Mouse (Mus musculus) myocyte (in vitro differentiated cells): ENCODE measurements around the gene Gm20388. TPM values are rescaled to one million over a fixed set of nuclear protein-coding genes. Genes with fewer than 3 reads are reported as not detected.

Source experiments
- H3K27me3 ChIP-seq: one replicate; pipeline ENCODE4 v1.6.1; 2011; ENCODE audit not compliant: control insufficient read depth, insufficient read depth, insufficient read length
- H3K36me3 ChIP-seq: one replicate; pipeline ENCODE4 v1.6.1; 2011; ENCODE audit not compliant: control insufficient read depth, insufficient read depth
- H3K4me2 ChIP-seq: one replicate; pipeline ENCODE4 v1.6.1; 2011; ENCODE audit warnings: low read depth, control low read depth
- H3K4me3 ChIP-seq: one replicate; pipeline ENCODE4 v1.5.1; 2011; ENCODE audit warnings: mild to moderate bottlenecking, control low read depth, moderate library complexity
- H3K79me2 ChIP-seq: one replicate; pipeline ENCODE4 v1.6.1; 2011; ENCODE audit not compliant: control insufficient read depth, insufficient read depth
- H3ac ChIP-seq: one replicate; pipeline ENCODE4 v1.6.1; 2011; ENCODE audit not compliant: control insufficient read depth, insufficient read length
- CEBPB ChIP-seq: IDR thresholded peaks from 2 replicates; pipeline ENCODE4 v1.6.1; 2011; ENCODE audit warnings: mild to moderate bottlenecking, moderate library complexity; ENCODE audit not compliant: poor library complexity, insufficient read depth, severe bottlenecking
- E2F4 ChIP-seq: IDR thresholded peaks from one replicate; pipeline ENCODE4 v1.6.1; 2011; ENCODE audit warnings: mild to moderate bottlenecking, control low read depth, moderate library complexity; ENCODE audit not compliant: insufficient read depth
- MAX ChIP-seq: IDR thresholded peaks from one replicate; pipeline ENCODE4 v1.6.1; 2011; ENCODE audit warnings: low read depth, mild to moderate bottlenecking, control low read depth
- MYOD1 ChIP-seq, 3 experiments: IDR thresholded peaks; one replicate each; pipeline ENCODE4 v1.6.1; 2011; ENCODE audit warnings: control low read depth in 2 of 3, low read depth in 2 of 3, mild to moderate bottlenecking in 2 of 3, moderate library complexity in 1 of 3; ENCODE audit not compliant: insufficient read length in 2 of 3, control insufficient read depth in 1 of 3
- MYOG ChIP-seq, 3 experiments: IDR thresholded peaks; one replicate each; pipeline ENCODE4 v1.6.1; 2011; ENCODE audit warnings: control low read depth in 2 of 3, low read depth in 2 of 3, mild to moderate bottlenecking in 2 of 3; ENCODE audit not compliant: insufficient read length in 2 of 3, control insufficient read depth in 1 of 3, insufficient read depth in 1 of 3
- POLR2A ChIP-seq: IDR thresholded peaks from one replicate; pipeline ENCODE4 v1.6.1; 2011; ENCODE audit warnings: low read depth, mild to moderate bottlenecking, control low read depth, moderate library complexity; ENCODE audit not compliant: insufficient read length
- POLR2AphosphoS2 ChIP-seq: IDR thresholded peaks from one replicate; pipeline ENCODE4 v1.6.1; 2011; ENCODE audit warnings: low read depth, control low read depth; ENCODE audit not compliant: insufficient read length
- REST ChIP-seq: IDR thresholded peaks from one replicate; pipeline ENCODE4 v1.6.1; 2011; ENCODE audit warnings: mild to moderate bottlenecking, control low read depth, moderate library complexity; ENCODE audit not compliant: insufficient read depth, insufficient read length
- SRF ChIP-seq: IDR thresholded peaks from one replicate; pipeline ENCODE4 v1.6.1; 2011; ENCODE audit warnings: low read depth; ENCODE audit not compliant: control insufficient read depth, insufficient read length
- TCF12 ChIP-seq: IDR thresholded peaks from one replicate; pipeline ENCODE4 v1.6.1; 2011; ENCODE audit warnings: mild to moderate bottlenecking, control low read depth; ENCODE audit not compliant: poor library complexity, insufficient read depth, severe bottlenecking
- TCF3 ChIP-seq: IDR thresholded peaks from one replicate; pipeline ENCODE4 v1.6.1; 2011; ENCODE audit warnings: low read depth, control low read depth; ENCODE audit not compliant: insufficient read length
- USF1 ChIP-seq: IDR thresholded peaks from one replicate; pipeline ENCODE4 v1.6.1; 2011; ENCODE audit warnings: low read depth, mild to moderate bottlenecking, control low read depth, moderate library complexity
- polyA plus RNA-seq: library from polyadenylated mRNA; unstranded; fragments of >200 nt; fragmentation: generic; extraction: Trizol; gene quantifications from one replicate; pipeline ENCODE4 v1.2.1, GENCODE M21; 2012; ENCODE audit warnings: missing spikeins

Gene Gm20388
- polyA plus RNA-seq, 1 experiment, result 15.3 TPM

GRCm38 (mm10) chr8:120851411-120851810 lies 940.8 kb downstream of the Gm20388 start:
- Histone ChIP-seq H3K4me2 (no peak overlapping the region), H3K79me2 (no peaks in the 10 kb centered on the region), H3K4me3 (no peak overlapping the region), H3K36me3 (no peaks in the 10 kb centered on the region), H3K27me3 (peaks cover 23% of the 10 kb centered on the region), H3ac (no peak overlapping the region)
- TF ChIP-seq MYOD1 (IDR thresholded peaks at IDR 0.05; ENCODE audit: control insufficient read depth in 1 of 3, insufficient read length in 2 of 3, low read depth in 2 of 3) (no peak), USF1 (no peak), POLR2AphosphoS2 (no peak)

- Histone ChIP-seq H3K36me3 (no peaks in the 10 kb centered on the region), H3K79me2 (no peaks in the 10 kb centered on the region), H3K27me3 (peaks cover 58% of the 10 kb centered on the region), H3K4me2 (no peak overlapping the region), H3ac (no peak overlapping the region), H3K4me3 (no peak overlapping the region)
- TF ChIP-seq USF1 (no peak), POLR2AphosphoS2 (no peak), TCF3 (no peak), POLR2A (no peak), TCF12 (no peak), MYOD1 (IDR thresholded peaks at IDR 0.05; ENCODE audit: control insufficient read depth in 1 of 3, insufficient read length in 2 of 3, low read depth in 2 of 3) (no peak), SRF (no peak), CEBPB (no peak), REST (no peak), MYOG (IDR thresholded peaks at IDR 0.05; ENCODE audit: control insufficient read depth in 1 of 3, insufficient read depth in 1 of 3, insufficient read length in 2 of 3, low read depth in 2 of 3) (no peak)
Observed at GRCm38 (mm10) chr8:120859881-120860280, 949.2 kb downstream of the Gm20388 start.

GRCm38 (mm10) chr8:120860423-120861126 lies 949.9 kb downstream of the Gm20388 start:
- Histone ChIP-seq H3K27me3 (peaks cover 65% of the 10 kb centered on the region), H3K36me3 (no peaks in the 10 kb centered on the region), H3K4me3 (no peak overlapping the region), H3ac (no peak overlapping the region), H3K4me2 (no peak overlapping the region), H3K79me2 (no peaks in the 10 kb centered on the region)
- TF ChIP-seq CEBPB, result no peak
- TF ChIP-seq MYOD1 (IDR thresholded peaks at IDR 0.05; ENCODE audit: control insufficient read depth in 1 of 3, insufficient read length in 2 of 3, low read depth in 2 of 3), result no peak
- TF ChIP-seq MYOG (IDR thresholded peaks at IDR 0.05; ENCODE audit: control insufficient read depth in 1 of 3, insufficient read depth in 1 of 3, insufficient read length in 2 of 3, low read depth in 2 of 3), result no peak
- no peak for TF ChIP-seq TCF3
- no peak for TF ChIP-seq REST
- TF ChIP-seq E2F4, result no peak
- no peak for TF ChIP-seq USF1
- no peak for TF ChIP-seq POLR2AphosphoS2

GRCm38 (mm10) chr8:120863683-120864082 lies 953.0 kb downstream of the Gm20388 start:
- peak; percentile 57 for TF ChIP-seq REST
- TF ChIP-seq SRF, result no peak
- peaks cover 63% of the 10 kb centered on the region for H3K27me3 ChIP-seq
- H3K4me3 ChIP-seq, result no peak overlapping the region
- H3K36me3 ChIP-seq, result no peaks in the 10 kb centered on the region
- no peaks in the 10 kb centered on the region for H3K79me2 ChIP-seq
- no peak overlapping the region for H3ac ChIP-seq
- no peak overlapping the region for H3K4me2 ChIP-seq

GRCm38 (mm10) chr8:120867386-120867785 lies 956.7 kb downstream of the Gm20388 start:
- Histone ChIP-seq H3K4me3 (no peak overlapping the region), H3K27me3 (peaks cover 58% of the 10 kb centered on the region), H3K79me2 (no peaks in the 10 kb centered on the region), H3ac (no peak overlapping the region), H3K36me3 (no peaks in the 10 kb centered on the region), H3K4me2 (no peak overlapping the region)
- no peak for TF ChIP-seq E2F4
- TF ChIP-seq TCF3, result no peak
- no peak for TF ChIP-seq POLR2A
- no peak for TF ChIP-seq USF1
- TF ChIP-seq SRF, result no peak
- TF ChIP-seq REST, result no peak
- TF ChIP-seq MAX, result no peak
- no peak for TF ChIP-seq MYOG (IDR thresholded peaks at IDR 0.05; ENCODE audit: control insufficient read depth in 1 of 3, insufficient read depth in 1 of 3, insufficient read length in 2 of 3, low read depth in 2 of 3)
- no peak for TF ChIP-seq MYOD1 (IDR thresholded peaks at IDR 0.05; ENCODE audit: control insufficient read depth in 1 of 3, insufficient read length in 2 of 3, low read depth in 2 of 3)
- no peak for TF ChIP-seq POLR2AphosphoS2
- no peak for TF ChIP-seq TCF12
- no peak for TF ChIP-seq CEBPB
